Mouse (Mus musculus): ENCODE data around the gene Olfr1150-ps1.

Gene Olfr1150-ps1

GRCm38 (mm10) chr2:87843693-87844092, at the start of gene Olfr1150-ps1:
Gene Olfr1150-ps1, plus strand, starts transcription at chr2:87843993.
- DNase-seq (ENCODE audit: low spot score in 2 of 2): no peak

GRCm38 (mm10) chr2:87800292-87800691, 43.5 kb upstream of the Olfr1150-ps1 start, which contains the start of gene Olfr1143:
Gene Olfr1143, plus strand, starts transcription at chr2:87800592.
- no peak for DNase-seq (ENCODE audit: low spot score in 2 of 2)

GRCm38 (mm10) chr2:87809522-87809921, 34.3 kb upstream of the Olfr1150-ps1 start, which contains the start of gene Olfr1145:
Gene Olfr1145, plus strand, starts transcription at chr2:87809822.
- DNase-seq (ENCODE audit: low spot score in 2 of 2): no peak

GRCm38 (mm10) chr2:87830233-87830632, 13.6 kb upstream of the Olfr1150-ps1 start, which contains the start of gene Olfr1148:
Gene Olfr1148, plus strand, starts transcription at chr2:87830533.
- no peak for DNase-seq (ENCODE audit: low spot score in 2 of 2)

- DNase-seq (ENCODE audit: low spot score in 2 of 2): no peak
These were observed 11.8 kb downstream of the Olfr1150-ps1 start, which contains the start of gene Olfr1151 for GRCm38 (mm10) chr2:87855562-87855961. Gene Olfr1151, plus strand, starts transcription at chr2:87855862.

- DNase-seq (ENCODE audit: low spot score in 2 of 2): no peak
These were observed 22.4 kb downstream of the Olfr1150-ps1 start, which contains the start of gene Olfr1152 for GRCm38 (mm10) chr2:87866192-87866591. Gene Olfr1152, plus strand, starts transcription at chr2:87866492.

GRCm38 (mm10) chr2:87894662-87895061, 50.9 kb downstream of the Olfr1150-ps1 start, which contains the start of gene Olfr1153:
Gene Olfr1153, plus strand, starts transcription at chr2:87894962.
- no peak for DNase-seq (ENCODE audit: low spot score in 2 of 2)
